Mouse (Mus musculus): ENCODE data around the gene Inpp5a. TPM values are rescaled to one million over a fixed set of nuclear protein-coding genes. Genes with fewer than 3 reads are reported as not detected.
A peak's percentile ranks its signal among the peaks of the same experiment; 100 is the strongest.

The Inpp5a gene
- polyA plus RNA-seq, 1 experiment from 2014 or later: 41.6 TPM

- Histone ChIP-seq H3K9ac (ENCODE audit: low read depth, low read length) (peak overlapping the region; percentile 97), H3K27me3 (replicated peaks; ENCODE audit: control insufficient read depth, insufficient read depth, low read length) (no peaks in the 10 kb centered on the region), H3K4me2 (ENCODE audit: low read depth, low read length) (peak overlapping the region; percentile 77), H3K27ac (replicated peaks; ENCODE audit: low read depth, low read length) (peak overlapping the region; percentile 65), H3K36me3 (ENCODE audit: control insufficient read depth, insufficient read depth, low read length) (no peaks in the 10 kb centered on the region), H3K9me3 (ENCODE audit: control insufficient read depth, low read length) (no peaks in the 10 kb centered on the region), H3K4me1 (ENCODE audit: control insufficient read depth, insufficient read depth, low read length) (peaks cover 29% of the 10 kb centered on the region), H3K4me3 (ENCODE audit: low read depth, low read length) (peak overlapping the region; percentile 93; the same call in 1 of the 2 replicates)
- ATAC-seq (ENCODE audit: low read depth): no peak
- 58% methylated on average over 9 of the region's 9 CpGs for WGBS
- no peak for DNase-seq (ENCODE audit: low spot score)
Measured at GRCm38 (mm10) chr7:139390926-139391325, 2.0 kb downstream of the Inpp5a start.

DNA sequence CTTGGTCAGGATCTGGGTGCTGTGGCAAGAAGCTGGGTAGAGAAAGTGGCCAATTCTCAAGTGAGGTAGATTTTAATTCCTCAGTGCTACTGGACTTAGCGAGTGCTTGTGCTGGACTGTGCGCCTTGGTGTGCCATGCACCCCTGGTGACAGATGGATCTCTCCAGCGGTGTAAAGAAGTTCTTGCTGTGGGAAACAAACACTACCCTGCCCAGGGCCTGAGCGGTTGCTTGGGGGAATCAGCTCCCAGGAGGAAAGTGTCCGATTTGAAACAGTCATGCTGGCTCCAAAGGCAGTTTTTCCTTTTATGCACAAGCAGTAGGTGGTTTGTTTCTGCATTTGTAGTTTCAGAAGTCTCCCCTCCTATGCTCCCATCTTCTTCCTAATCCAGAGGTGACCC is 2.8 kb downstream of the Inpp5a start:
- H3K27me3 ChIP-seq (replicated peaks; ENCODE audit: control insufficient read depth, insufficient read depth, low read length): no peaks in the 10 kb centered on the region
- DNase-seq (ENCODE audit: low spot score) (no peak), ATAC-seq (ENCODE audit: low read depth) (no peak)
- no peak overlapping the region for H3K4me2 ChIP-seq (ENCODE audit: low read depth, low read length)
- H3K4me1 ChIP-seq (ENCODE audit: control insufficient read depth, insufficient read depth, low read length): peaks cover 29% of the 10 kb centered on the region
- WGBS: 51% methylated on average over 5 of the region's 5 CpGs
- no peak overlapping the region for H3K4me3 ChIP-seq (ENCODE audit: low read depth, low read length)
- no peaks in the 10 kb centered on the region for H3K36me3 ChIP-seq (ENCODE audit: control insufficient read depth, insufficient read depth, low read length)
- H3K27ac ChIP-seq (replicated peaks; ENCODE audit: low read depth, low read length): no peak overlapping the region
- no peak overlapping the region for H3K9ac ChIP-seq (ENCODE audit: low read depth, low read length)
- H3K9me3 ChIP-seq (ENCODE audit: control insufficient read depth, low read length): no peaks in the 10 kb centered on the region

DNA sequence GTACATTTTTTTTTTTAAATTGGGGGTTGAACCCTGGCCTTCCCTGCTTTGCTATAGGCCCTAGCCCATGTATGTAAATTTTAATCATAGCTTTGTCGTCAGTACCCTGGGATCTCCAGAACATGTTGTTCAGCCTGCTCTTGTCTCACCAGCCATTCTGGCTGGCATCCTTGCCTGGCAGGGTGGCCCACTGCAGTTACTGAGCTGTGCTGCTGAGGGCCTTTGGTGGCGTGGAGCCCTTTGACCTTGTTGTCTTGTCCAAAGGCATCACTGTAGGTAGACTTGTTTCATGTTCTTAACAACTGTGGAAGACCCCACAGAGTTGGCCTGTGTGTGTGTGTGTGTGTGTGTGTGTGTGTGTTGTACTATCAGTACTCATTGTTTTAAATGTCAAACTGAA is 3.2 kb downstream of the Inpp5a start:
- peaks cover 29% of the 10 kb centered on the region for H3K4me1 ChIP-seq (ENCODE audit: control insufficient read depth, insufficient read depth, low read length)
- H3K27me3 ChIP-seq (replicated peaks; ENCODE audit: control insufficient read depth, insufficient read depth, low read length): no peaks in the 10 kb centered on the region
- no peak for DNase-seq (ENCODE audit: low spot score)
- H3K27ac ChIP-seq (replicated peaks; ENCODE audit: low read depth, low read length): no peak overlapping the region
- ATAC-seq (ENCODE audit: low read depth): no peak
- H3K9ac ChIP-seq (ENCODE audit: low read depth, low read length): no peak overlapping the region
- H3K36me3 ChIP-seq (ENCODE audit: control insufficient read depth, insufficient read depth, low read length): no peaks in the 10 kb centered on the region
- H3K9me3 ChIP-seq (ENCODE audit: control insufficient read depth, low read length): no peaks in the 10 kb centered on the region
- 84% methylated on average over 2 of the region's 2 CpGs for WGBS
- no peak overlapping the region for H3K4me2 ChIP-seq (ENCODE audit: low read depth, low read length)
- H3K4me3 ChIP-seq (ENCODE audit: low read depth, low read length): no peak overlapping the region

- Histone ChIP-seq H3K4me2 (ENCODE audit: low read depth, low read length) (no peak overlapping the region), H3K9ac (ENCODE audit: low read depth, low read length) (no peak overlapping the region), H3K9me3 (ENCODE audit: control insufficient read depth, low read length) (no peaks in the 10 kb centered on the region), H3K27me3 (replicated peaks; ENCODE audit: control insufficient read depth, insufficient read depth, low read length) (no peaks in the 10 kb centered on the region), H3K4me3 (ENCODE audit: low read depth, low read length) (no peak overlapping the region), H3K36me3 (ENCODE audit: control insufficient read depth, insufficient read depth, low read length) (no peaks in the 10 kb centered on the region), H3K4me1 (ENCODE audit: control insufficient read depth, insufficient read depth, low read length) (peaks cover 35% of the 10 kb centered on the region), H3K27ac (replicated peaks; ENCODE audit: low read depth, low read length) (no peak overlapping the region)
- ATAC-seq (ENCODE audit: low read depth) (no peak), DNase-seq (ENCODE audit: low spot score) (no peak)
- WGBS: 72% methylated on average over 6 of the region's 6 CpGs
Measured at GRCm38 (mm10) chr7:139392691-139393235, 3.9 kb downstream of the Inpp5a start.

GRCm38 (mm10) chr7:139397521-139397920 is 8.6 kb downstream of the Inpp5a start:
- no peak overlapping the region for H3K9ac ChIP-seq (ENCODE audit: low read depth, low read length)
- no peaks in the 10 kb centered on the region for H3K36me3 ChIP-seq (ENCODE audit: control insufficient read depth, insufficient read depth, low read length)
- no peaks in the 10 kb centered on the region for H3K27me3 ChIP-seq (replicated peaks; ENCODE audit: control insufficient read depth, insufficient read depth, low read length)
- DNase-seq (ENCODE audit: low spot score) (peak; percentile 81), ATAC-seq (ENCODE audit: low read depth) (peak; percentile 53; the same call in 1 of the 2 replicates)
- H3K27ac ChIP-seq (replicated peaks; ENCODE audit: low read depth, low read length): no peak overlapping the region
- no peak overlapping the region for H3K4me2 ChIP-seq (ENCODE audit: low read depth, low read length)
- no peaks in the 10 kb centered on the region for H3K9me3 ChIP-seq (ENCODE audit: control insufficient read depth, low read length)
- peaks cover 15% of the 10 kb centered on the region for H3K4me1 ChIP-seq (ENCODE audit: control insufficient read depth, insufficient read depth, low read length)
- H3K4me3 ChIP-seq (ENCODE audit: low read depth, low read length): no peak overlapping the region
- WGBS: 44% methylated on average over 8 of the region's 8 CpGs

GRCm38 (mm10) chr7:139398111-139398510 is 9.2 kb downstream of the Inpp5a start:
- ATAC-seq (ENCODE audit: low read depth): no peak
- no peak overlapping the region for H3K27ac ChIP-seq (replicated peaks; ENCODE audit: low read depth, low read length)
- no peaks in the 10 kb centered on the region for H3K36me3 ChIP-seq (ENCODE audit: control insufficient read depth, insufficient read depth, low read length)
- H3K4me3 ChIP-seq (ENCODE audit: low read depth, low read length): no peak overlapping the region
- H3K4me2 ChIP-seq (ENCODE audit: low read depth, low read length): no peak overlapping the region
- peaks cover 15% of the 10 kb centered on the region for H3K4me1 ChIP-seq (ENCODE audit: control insufficient read depth, insufficient read depth, low read length)
- no peak for DNase-seq (ENCODE audit: low spot score)
- H3K9ac ChIP-seq (ENCODE audit: low read depth, low read length): no peak overlapping the region
- no peaks in the 10 kb centered on the region for H3K27me3 ChIP-seq (replicated peaks; ENCODE audit: control insufficient read depth, insufficient read depth, low read length)
- no peaks in the 10 kb centered on the region for H3K9me3 ChIP-seq (ENCODE audit: control insufficient read depth, low read length)
- WGBS: 76% methylated on average over 5 of the region's 5 CpGs

GRCm38 (mm10) chr7:139398530-139399021 is 9.7 kb downstream of the Inpp5a start:
- peaks cover 15% of the 10 kb centered on the region for H3K4me1 ChIP-seq (ENCODE audit: control insufficient read depth, insufficient read depth, low read length)

GRCm38 (mm10) chr7:139399572-139399971 is 10.7 kb downstream of the Inpp5a start:
- Histone ChIP-seq H3K36me3 (ENCODE audit: control insufficient read depth, insufficient read depth, low read length) (no peaks in the 10 kb centered on the region), H3K4me1 (ENCODE audit: control insufficient read depth, insufficient read depth, low read length) (peaks cover 15% of the 10 kb centered on the region), H3K4me2 (ENCODE audit: low read depth, low read length) (no peak overlapping the region), H3K9ac (ENCODE audit: low read depth, low read length) (no peak overlapping the region), H3K9me3 (ENCODE audit: control insufficient read depth, low read length) (no peaks in the 10 kb centered on the region), H3K4me3 (ENCODE audit: low read depth, low read length) (no peak overlapping the region), H3K27ac (replicated peaks; ENCODE audit: low read depth, low read length) (no peak overlapping the region), H3K27me3 (replicated peaks; ENCODE audit: control insufficient read depth, insufficient read depth, low read length) (no peaks in the 10 kb centered on the region)
- no peak for ATAC-seq (ENCODE audit: low read depth)
- 81% methylated on average over 4 of the region's 4 CpGs for WGBS
- DNase-seq (ENCODE audit: low spot score): no peak

More at GRCm38 (mm10) chr7:139398530-139399021, 9.7 kb downstream of the Inpp5a start:
- 74% methylated on average over 6 of the region's 6 CpGs for WGBS
- DNase-seq (ENCODE audit: low spot score): no peak
- no peak overlapping the region for H3K4me2 ChIP-seq (ENCODE audit: low read depth, low read length)
- no peaks in the 10 kb centered on the region for H3K27me3 ChIP-seq (replicated peaks; ENCODE audit: control insufficient read depth, insufficient read depth, low read length)
- H3K9ac ChIP-seq (ENCODE audit: low read depth, low read length): no peak overlapping the region
- no peak overlapping the region for H3K4me3 ChIP-seq (ENCODE audit: low read depth, low read length)
- no peaks in the 10 kb centered on the region for H3K9me3 ChIP-seq (ENCODE audit: control insufficient read depth, low read length)
- ATAC-seq (ENCODE audit: low read depth): no peak
- no peaks in the 10 kb centered on the region for H3K36me3 ChIP-seq (ENCODE audit: control insufficient read depth, insufficient read depth, low read length)
- no peak overlapping the region for H3K27ac ChIP-seq (replicated peaks; ENCODE audit: low read depth, low read length)

- no peaks in the 10 kb centered on the region for H3K9me3 ChIP-seq (ENCODE audit: control insufficient read depth, low read length)
- DNase-seq (ENCODE audit: low spot score): no peak
- no peak overlapping the region for H3K4me2 ChIP-seq (ENCODE audit: low read depth, low read length)
- H3K27me3 ChIP-seq (replicated peaks; ENCODE audit: control insufficient read depth, insufficient read depth, low read length): no peaks in the 10 kb centered on the region
- H3K36me3 ChIP-seq (ENCODE audit: control insufficient read depth, insufficient read depth, low read length): no peaks in the 10 kb centered on the region
- H3K27ac ChIP-seq (replicated peaks; ENCODE audit: low read depth, low read length): no peak overlapping the region
- no peak for ATAC-seq (ENCODE audit: low read depth)
- no peak overlapping the region for H3K9ac ChIP-seq (ENCODE audit: low read depth, low read length)
- WGBS: 74% methylated on average over 11 of the region's 11 CpGs
- H3K4me3 ChIP-seq (ENCODE audit: low read depth, low read length): no peak overlapping the region
- H3K4me1 ChIP-seq (ENCODE audit: control insufficient read depth, insufficient read depth, low read length): peaks cover 15% of the 10 kb centered on the region
Measured at GRCm38 (mm10) chr7:139399977-139400685, 11.2 kb downstream of the Inpp5a start.
